Mouse (Mus musculus) embryonic facial prominence, embryonic 13.5 days (tissue): Measurements from ENCODE around the gene Bcl2l11. TPM values are rescaled to one million over a fixed set of nuclear protein-coding genes. Genes with fewer than 3 reads are reported as not detected.

Experiments used
- ATAC-seq: fragments of 200-750 bp; cut with Nextera tagmentation; 2 replicates; pipeline ENCODE4 v1.8.0; 2017; ENCODE audit warnings: low read depth; ENCODE audit not compliant: insufficient number of reproducible peaks, insufficient read depth, low FRiP score, low TSS enrichment
- H3K27ac ChIP-seq: fragments of 300-500 bp; sonication (generic); 2 replicates; pipeline ENCODE4 v1.5.1; 2015; ENCODE audit warnings: moderate library complexity, mild to moderate bottlenecking, inconsistent platforms
- H3K27me3 ChIP-seq: fragments of 300-500 bp; sonication (generic); 2 replicates; pipeline ENCODE4 v1.6.1; 2015; ENCODE audit warnings: mild to moderate bottlenecking, inconsistent platforms
- H3K36me3 ChIP-seq: fragments of 300-500 bp; sonication (generic); 2 replicates; pipeline ENCODE4 v1.6.1; 2015; ENCODE audit warnings: mild to moderate bottlenecking, inconsistent platforms
- H3K4me1 ChIP-seq: fragments of 300-500 bp; sonication (generic); 2 replicates; pipeline ENCODE4 v1.6.1; 2015; ENCODE audit warnings: inconsistent platforms
- H3K4me2 ChIP-seq: fragments of 300-500 bp; sonication (generic); 2 replicates; pipeline ENCODE4 v1.6.1; 2015; ENCODE audit warnings: moderate library complexity, mild to moderate bottlenecking, inconsistent platforms
- H3K4me3 ChIP-seq: fragments of 300-500 bp; sonication (generic); 2 replicates; pipeline ENCODE4 v1.5.1; 2015; ENCODE audit warnings: mild to moderate bottlenecking, inconsistent platforms
- H3K9ac ChIP-seq: fragments of 300-500 bp; sonication (generic); 2 replicates; pipeline ENCODE4 v1.6.1; 2015; ENCODE audit warnings: mild to moderate bottlenecking, inconsistent platforms
- H3K9me3 ChIP-seq: fragments of 300-500 bp; sonication (generic); 2 replicates; pipeline ENCODE4 v1.6.1; 2016; ENCODE audit warnings: inconsistent platforms
- WGBS: fragments of 180-500 bp; shearing (Covaris S2); methylation state at CpG from one replicate; pipeline ENCODE4 v1.1.7; 2015; ENCODE audit warnings: mixed read lengths; 5-methylcytosine and 5-hydroxymethylcytosine counted together
- polyA plus RNA-seq: library from polyadenylated mRNA; unstranded; fragments of >200 nt; fragmentation: Nextera tagmentation; extraction: Ambion mirVana; gene quantifications from 2 replicates; pipeline ENCODE4 v1.2.1, GENCODE M21; 2015

Bcl2l11 gene
- 20.8 and 23.6 TPM in 2 replicates for polyA plus RNA-seq

DNA sequence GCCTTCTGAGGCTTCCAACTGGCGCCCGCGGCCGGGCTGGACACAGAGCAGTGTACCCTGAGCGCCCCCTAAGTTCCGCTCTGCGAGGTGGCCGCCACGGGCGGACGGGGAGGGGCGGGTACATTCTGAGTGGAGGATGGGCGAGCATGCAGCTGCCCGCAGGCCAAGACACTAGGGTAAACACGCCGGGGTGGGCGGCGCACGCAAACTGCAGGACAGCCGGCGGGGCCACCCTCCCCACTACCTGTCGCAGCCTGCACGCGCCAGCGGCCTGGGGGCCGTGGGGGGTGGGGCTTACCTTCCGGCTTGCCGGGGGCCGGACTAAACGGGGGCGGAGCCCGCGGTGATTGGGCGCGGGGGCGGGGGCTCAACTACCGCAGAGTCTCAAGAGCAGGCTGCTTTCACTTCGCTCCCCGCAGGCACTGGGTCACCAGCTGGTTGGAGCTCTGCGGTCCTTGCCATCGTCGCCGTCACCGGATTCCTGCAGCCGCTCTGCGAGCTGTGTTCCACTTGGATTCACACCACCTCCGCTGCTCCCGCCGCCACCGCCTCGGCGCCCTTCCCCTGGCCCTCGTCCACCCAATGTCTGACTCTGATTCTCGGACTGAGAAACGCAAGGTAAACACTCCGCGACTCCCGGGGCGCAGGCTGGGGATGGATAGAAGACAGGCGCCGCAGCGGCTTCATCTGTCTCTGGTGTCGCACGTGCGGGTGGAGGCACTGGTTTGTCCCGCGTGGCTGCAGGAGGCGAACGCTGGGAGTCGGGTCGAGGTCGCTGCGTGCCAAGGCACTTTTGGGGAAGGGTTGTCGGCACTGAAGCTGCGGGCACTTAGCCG is at the start of gene Bcl2l11:
Bcl2l11 (plus strand) TSS at position 404 of the 836 bp plus-strand sequence.
- H3K4me2 ChIP-seq, result peak within 1 kb of the TSS; percentile 92
- peaks cover 7% of the 10 kb centered on the region for H3K36me3 ChIP-seq
- no peaks in the 10 kb centered on the region for H3K9me3 ChIP-seq
- peaks cover 55% of the 10 kb centered on the region for H3K4me1 ChIP-seq
- ATAC-seq, result peak; percentile 81
- peaks cover 43% of the 10 kb centered on the region for H3K27me3 ChIP-seq
- under 1% methylated on average over 71 of the region's 76 CpGs for WGBS
- H3K4me3 ChIP-seq, result peak within 1 kb of the TSS; percentile 76
- peak within 1 kb of the TSS; percentile 82 for H3K27ac ChIP-seq
- peak within 1 kb of the TSS; percentile 81 for H3K9ac ChIP-seq

DNA sequence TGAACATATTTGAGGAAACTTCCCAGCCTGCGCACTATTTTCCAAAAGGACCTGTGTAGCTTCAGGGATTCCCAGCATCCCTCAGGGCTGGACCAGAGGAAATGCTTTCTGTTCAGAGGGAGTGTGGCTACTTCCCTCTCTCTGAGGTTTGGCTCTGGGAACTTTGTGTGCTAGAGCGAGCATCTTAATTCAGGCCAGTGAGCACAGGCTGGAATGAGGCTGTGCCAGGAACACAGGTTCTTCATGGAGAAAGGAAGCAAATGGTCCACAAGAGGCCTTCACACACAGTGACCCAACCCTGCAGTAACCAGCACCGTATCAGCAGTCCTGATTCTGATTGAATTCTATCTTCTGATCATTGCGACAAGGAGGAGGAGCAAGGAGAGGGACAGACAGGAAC is 48.9 kb upstream of the Bcl2l11 start:
- Histone ChIP-seq H3K9ac (no peak overlapping the region), H3K4me3 (no peak overlapping the region), H3K27me3 (0 out of 2 replicates have a peak, but pooled peaks cover 7% of the 10 kb centered on the region), H3K27ac (no peak overlapping the region), H3K4me1 (0 out of 2 replicates have a peak, but pooled peaks cover 7% of the 10 kb centered on the region), H3K36me3 (no peaks in the 10 kb centered on the region), H3K9me3 (no peaks in the 10 kb centered on the region), H3K4me2 (no peak overlapping the region)
- 77% methylated on average over 4 of the region's 4 CpGs for WGBS
- ATAC-seq, result no peak

DNA sequence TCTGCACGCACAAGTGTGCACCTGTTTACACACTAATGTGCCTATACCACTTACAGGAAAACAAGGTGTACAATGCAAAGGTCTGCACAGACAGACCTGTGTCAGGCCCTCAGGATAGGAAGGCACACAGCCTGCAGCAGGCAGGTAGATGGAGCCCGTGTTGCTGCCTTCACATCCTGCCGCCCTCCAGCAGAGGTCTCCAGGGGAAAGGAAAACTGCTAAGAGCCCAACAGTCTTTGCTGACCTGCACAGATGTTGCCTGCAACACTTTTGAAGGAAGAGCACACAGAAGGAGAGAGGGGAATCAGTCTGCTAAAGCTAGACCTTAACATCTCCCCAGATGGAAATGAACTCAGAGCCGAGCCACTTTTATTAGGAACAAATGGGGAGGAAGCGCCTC is 47.0 kb upstream of the Bcl2l11 start:
- Histone ChIP-seq H3K9ac (no peak overlapping the region), H3K9me3 (no peaks in the 10 kb centered on the region), H3K4me3 (no peak overlapping the region), H3K36me3 (no peaks in the 10 kb centered on the region), H3K4me2 (no peak overlapping the region), H3K27me3 (0 out of 2 replicates have a peak, but pooled peaks cover 7% of the 10 kb centered on the region), H3K27ac (no peak overlapping the region), H3K4me1 (0 out of 2 replicates have a peak, but pooled peaks cover 7% of the 10 kb centered on the region)
- 35% methylated on average over 5 of the region's 5 CpGs for WGBS
- no peak for ATAC-seq

DNA sequence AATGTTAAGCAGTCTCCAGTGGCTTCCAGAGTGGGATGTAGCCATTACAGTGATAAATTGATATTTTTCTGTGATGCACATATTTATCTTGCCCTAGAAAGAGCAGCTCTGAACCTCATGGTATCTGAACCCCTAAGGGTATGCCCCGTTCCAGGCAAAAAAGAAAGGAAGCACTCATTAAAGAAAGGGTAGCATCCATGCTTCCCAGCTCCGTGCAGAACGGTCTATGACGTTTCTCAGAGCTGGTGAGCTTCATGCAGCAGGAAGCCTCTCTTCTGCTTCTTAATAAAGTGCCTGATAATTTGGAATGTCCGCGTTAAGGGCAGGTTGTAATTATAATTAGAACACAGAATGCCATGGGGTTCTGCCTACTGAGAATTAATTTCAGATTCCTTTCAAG is 46.5 kb upstream of the Bcl2l11 start:
- Histone ChIP-seq H3K9ac (no peak overlapping the region), H3K9me3 (no peaks in the 10 kb centered on the region), H3K4me1 (0 out of 2 replicates have a peak, but pooled peaks cover 7% of the 10 kb centered on the region), H3K27ac (no peak overlapping the region), H3K36me3 (no peaks in the 10 kb centered on the region), H3K4me2 (no peak overlapping the region), H3K27me3 (0 out of 2 replicates have a peak, but pooled peaks cover 7% of the 10 kb centered on the region), H3K4me3 (no peak overlapping the region)
- ATAC-seq, result no peak
- WGBS, result 45% methylated on average over 6 of the region's 6 CpGs

DNA sequence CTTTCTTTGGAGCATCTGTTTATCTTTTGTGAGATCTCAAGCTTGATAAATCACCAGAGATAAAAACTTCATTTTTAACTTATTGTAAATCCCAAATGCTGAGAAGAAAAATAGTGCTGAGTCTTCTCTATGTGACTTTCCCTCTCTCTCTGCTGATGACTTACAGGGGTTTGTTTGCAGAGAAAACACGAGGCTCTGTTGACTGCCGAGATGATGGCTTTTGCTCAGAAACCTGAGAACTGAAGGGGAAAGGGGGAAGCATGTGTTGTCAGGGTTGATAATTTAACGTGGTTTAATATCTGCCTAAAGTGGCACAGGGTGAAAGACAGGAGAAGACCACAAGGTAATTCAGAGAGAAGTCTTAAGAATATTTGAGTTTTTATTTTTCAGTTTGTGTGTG is 42.0 kb upstream of the Bcl2l11 start:
- H3K4me3 ChIP-seq, result no peak overlapping the region
- no peak overlapping the region for H3K9ac ChIP-seq
- H3K9me3 ChIP-seq, result no peaks in the 10 kb centered on the region
- H3K36me3 ChIP-seq, result no peaks in the 10 kb centered on the region
- H3K27ac ChIP-seq, result no peak overlapping the region
- no peaks in the 10 kb centered on the region for H3K27me3 ChIP-seq
- no peak overlapping the region for H3K4me2 ChIP-seq
- ATAC-seq, result no peak
- H3K4me1 ChIP-seq, result 0 out of 2 replicates have a peak, but pooled peaks cover 5% of the 10 kb centered on the region
- WGBS, result 5% methylated on average over 3 of the region's 3 CpGs

DNA sequence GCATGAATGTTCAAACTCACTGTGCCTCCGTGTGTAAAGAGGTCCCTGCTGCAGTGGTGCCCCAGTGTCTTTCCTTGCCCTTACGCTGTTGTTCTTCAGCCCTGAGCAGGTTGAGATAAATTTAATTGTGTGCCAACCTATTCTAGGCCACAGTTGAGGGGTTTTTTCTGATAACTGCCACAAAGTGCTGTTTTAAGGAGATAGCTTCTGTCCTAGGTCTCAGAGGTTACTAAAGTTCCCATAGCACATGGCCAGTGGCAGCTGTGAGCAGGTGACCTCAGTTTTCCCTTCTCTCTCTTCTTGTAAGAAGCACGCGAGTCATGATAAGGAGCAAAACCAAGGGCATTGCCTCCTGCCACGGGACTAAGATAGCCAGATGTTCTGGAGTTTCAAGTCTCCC is 41.2 kb upstream of the Bcl2l11 start:
- Histone ChIP-seq H3K4me2 (no peak overlapping the region), H3K9ac (no peak overlapping the region), H3K4me3 (no peak overlapping the region), H3K4me1 (no peaks in the 10 kb centered on the region), H3K9me3 (no peaks in the 10 kb centered on the region), H3K36me3 (no peaks in the 10 kb centered on the region), H3K27ac (no peak overlapping the region), H3K27me3 (no peaks in the 10 kb centered on the region)
- ATAC-seq, result no peak
- 83% methylated on average over 5 of the region's 5 CpGs for WGBS

DNA sequence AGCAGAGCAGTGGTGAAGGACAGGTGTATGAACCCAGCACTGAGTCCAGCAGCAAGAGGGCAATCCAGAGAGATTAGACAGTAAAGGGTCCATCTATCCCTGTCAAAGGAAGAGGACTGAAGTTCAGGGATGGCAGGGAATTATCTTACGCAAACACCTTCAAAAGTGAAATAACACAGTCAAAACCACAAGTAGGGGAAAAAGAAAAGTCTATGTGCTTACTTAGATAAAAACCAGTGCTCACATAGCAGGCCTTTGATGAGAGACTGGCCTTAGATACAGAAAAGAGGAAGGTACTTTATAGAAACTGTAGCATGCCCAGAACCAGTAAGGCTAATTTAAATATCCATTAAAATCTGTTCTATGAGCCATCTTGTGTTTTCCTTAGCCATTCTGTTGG is 40.4 kb upstream of the Bcl2l11 start:
- H3K9ac ChIP-seq, result no peak overlapping the region
- H3K9me3 ChIP-seq, result no peaks in the 10 kb centered on the region
- WGBS, result 94% methylated on average over 1 of the region's 1 CpGs
- no peaks in the 10 kb centered on the region for H3K4me1 ChIP-seq
- H3K4me2 ChIP-seq, result no peak overlapping the region
- H3K4me3 ChIP-seq, result no peak overlapping the region
- H3K27ac ChIP-seq, result no peak overlapping the region
- no peaks in the 10 kb centered on the region for H3K27me3 ChIP-seq
- no peak for ATAC-seq
- H3K36me3 ChIP-seq, result no peaks in the 10 kb centered on the region

DNA sequence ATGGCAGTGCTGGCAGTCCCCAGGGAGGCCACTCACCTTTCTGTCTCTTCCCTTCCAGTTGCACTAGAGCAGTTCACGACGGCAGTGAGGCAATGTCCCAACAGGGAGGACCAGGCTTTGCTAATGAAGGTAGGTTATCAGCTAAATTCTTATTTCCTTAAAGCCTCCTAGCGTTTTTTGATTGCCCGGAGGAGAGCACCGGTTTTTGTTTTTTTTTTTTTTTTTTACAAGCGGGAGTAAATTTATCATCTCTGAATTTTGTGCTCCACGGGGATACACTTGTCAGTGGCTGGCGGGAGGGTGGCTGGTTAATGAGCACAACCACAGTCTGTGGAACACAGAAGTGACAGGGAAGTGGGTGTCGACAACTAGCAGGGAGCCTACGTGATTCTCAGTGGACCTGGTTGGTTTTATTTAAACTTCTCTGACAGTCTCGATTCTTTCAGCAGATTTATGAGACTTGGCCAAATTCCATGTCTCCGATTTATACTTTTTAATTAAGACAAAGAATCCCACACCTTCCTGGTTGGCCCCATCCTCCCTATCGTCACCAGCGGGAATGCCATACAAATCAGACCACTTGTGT is 39.4 kb upstream of the Bcl2l11 start:
- Histone ChIP-seq H3K27me3 (no peaks in the 10 kb centered on the region; the same call in 1 of the 2 replicates), H3K36me3 (no peaks in the 10 kb centered on the region), H3K9me3 (no peaks in the 10 kb centered on the region), H3K9ac (no peak overlapping the region), H3K27ac (no peak overlapping the region), H3K4me2 (no peak overlapping the region), H3K4me3 (no peak overlapping the region), H3K4me1 (no peaks in the 10 kb centered on the region)
- no peak for ATAC-seq
- WGBS, result 75% methylated on average over 14 of the region's 14 CpGs

DNA sequence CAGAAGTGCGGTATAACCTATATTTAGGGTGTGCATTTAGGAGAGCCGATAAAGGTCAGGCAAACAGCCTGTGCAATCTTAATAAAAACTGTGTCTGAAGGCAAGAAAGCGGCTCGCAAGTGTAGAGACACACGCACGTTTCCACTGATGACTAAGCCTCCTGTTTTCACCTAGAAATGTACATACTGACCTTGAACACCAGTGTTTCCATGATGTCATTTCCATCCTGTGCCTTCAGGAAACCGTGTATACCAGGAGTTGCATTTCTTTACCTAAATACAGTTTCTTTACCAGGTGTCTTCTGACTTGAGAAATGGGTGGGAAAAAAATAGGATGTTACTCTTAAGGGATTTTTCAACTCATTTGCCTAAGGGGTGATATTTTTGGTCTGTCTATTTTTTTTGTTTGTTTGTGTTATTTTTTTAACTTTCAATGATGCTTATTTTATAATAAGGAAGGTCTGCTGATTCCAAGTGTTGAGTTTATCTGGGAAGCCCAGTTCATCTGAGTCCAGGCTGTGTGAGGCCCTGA is 38.8 kb upstream of the Bcl2l11 start:
- Histone ChIP-seq H3K27me3 (no peaks in the 10 kb centered on the region; the same call in 1 of the 2 replicates), H3K27ac (no peak overlapping the region), H3K36me3 (no peaks in the 10 kb centered on the region), H3K4me3 (no peak overlapping the region), H3K4me1 (no peaks in the 10 kb centered on the region), H3K9me3 (no peaks in the 10 kb centered on the region), H3K9ac (no peak overlapping the region), H3K4me2 (no peak overlapping the region)
- no peak for ATAC-seq
- WGBS, result 82% methylated on average over 7 of the region's 7 CpGs

DNA sequence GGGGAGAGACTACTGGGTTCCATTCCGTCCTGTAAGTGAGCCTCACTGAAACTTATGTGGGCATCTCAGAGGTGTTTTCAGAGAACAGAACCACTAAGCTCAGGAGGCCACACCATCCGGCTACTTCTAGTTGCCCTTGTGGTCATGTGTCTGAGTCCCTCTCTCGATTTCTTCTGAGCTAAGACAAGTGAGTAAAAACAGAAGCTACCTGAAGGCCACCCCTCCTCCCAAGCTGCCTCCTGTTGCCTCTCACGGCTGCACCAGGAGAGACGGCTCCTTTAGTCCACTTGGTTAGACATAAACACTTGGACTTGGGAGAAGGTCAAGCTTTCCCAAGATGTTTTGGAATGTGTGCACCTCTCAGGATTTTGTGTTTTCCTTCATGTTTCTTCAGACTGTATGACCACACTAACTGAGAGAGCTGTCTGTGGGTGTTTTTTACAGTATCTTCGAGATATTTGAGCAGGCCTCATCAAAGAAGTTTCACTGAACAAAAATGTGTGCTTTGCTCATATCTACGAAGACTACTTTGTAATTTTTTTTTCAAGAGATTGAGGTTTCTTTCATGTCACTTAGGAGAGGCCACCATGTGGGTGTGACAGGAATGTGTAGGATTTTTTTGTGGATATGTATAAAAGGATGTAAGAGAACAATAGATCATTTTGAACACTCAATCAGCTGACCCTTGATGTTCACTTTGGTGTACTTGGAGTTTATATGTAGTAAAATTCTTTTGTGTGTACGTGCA is 37.9 kb upstream of the Bcl2l11 start:
- ATAC-seq, result no peak
- Histone ChIP-seq H3K36me3 (no peaks in the 10 kb centered on the region), H3K4me3 (no peak overlapping the region), H3K9me3 (no peaks in the 10 kb centered on the region), H3K4me1 (no peaks in the 10 kb centered on the region), H3K4me2 (no peak overlapping the region), H3K9ac (no peak overlapping the region), H3K27ac (no peak overlapping the region), H3K27me3 (no peaks in the 10 kb centered on the region; the same call in 1 of the 2 replicates)
- 83% methylated on average over 8 of the region's 8 CpGs for WGBS

DNA sequence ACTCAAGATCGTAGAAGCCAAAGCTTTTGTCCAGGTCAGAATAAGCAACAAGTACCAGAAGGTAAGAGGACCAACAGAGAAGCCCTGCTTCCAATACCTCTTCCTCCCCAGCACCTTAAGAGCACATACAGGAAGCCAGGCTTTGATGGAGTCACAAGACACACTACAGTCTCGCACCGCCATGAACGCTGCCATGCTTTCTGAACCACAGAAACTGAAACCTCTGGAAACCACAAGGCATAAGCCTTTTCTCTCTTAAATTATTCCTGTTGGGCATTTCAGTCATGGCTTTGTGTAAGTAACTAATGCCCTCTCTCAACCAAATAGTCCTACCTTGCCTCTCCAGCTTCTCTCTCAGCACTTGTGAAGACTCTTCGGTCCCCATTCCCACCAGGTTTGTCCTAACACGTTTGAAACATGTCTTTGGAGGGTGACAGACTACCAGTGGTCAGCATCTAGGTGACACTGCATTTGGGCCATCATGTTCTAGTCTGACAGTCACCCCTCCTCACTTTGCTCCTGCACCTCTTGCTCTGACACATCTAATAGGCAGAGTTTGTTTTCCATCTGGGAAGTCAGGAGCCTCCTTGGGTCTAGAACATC is 35.5 kb upstream of the Bcl2l11 start:
- Histone ChIP-seq H3K36me3 (no peaks in the 10 kb centered on the region), H3K9me3 (no peaks in the 10 kb centered on the region), H3K4me1 (no peaks in the 10 kb centered on the region), H3K27me3 (no peaks in the 10 kb centered on the region; the same call in 1 of the 2 replicates), H3K4me3 (no peak overlapping the region), H3K9ac (no peak overlapping the region), H3K4me2 (no peak overlapping the region), H3K27ac (no peak overlapping the region)
- ATAC-seq, result no peak
- WGBS, result 83% methylated on average over 6 of the region's 6 CpGs
